8 mouse cellular contexts compared by ENCODE assay signal in genomic region chr9:31559506-31560225, GRCm38 (mm10).
DNase-seq lines count a peak whose midpoint lies in the region; ATAC-seq and TF ChIP-seq lines count a peak whose summit lies in the region.

No protein-coding gene starts in this region.

- TF ChIP-seq RAD21 in CH12.LX (IDR thresholded peaks at IDR 0.05; ENCODE audit: low read depth, low read length), result peak; percentile 98

- WGBS in forebrain, embryonic 11.5 days, result 35% methylated on average over 18 of the region's 18 CpGs
- WGBS in heart, embryonic 16.5 days, result 28% methylated on average over 18 of the region's 18 CpGs
- WGBS in liver, embryonic 13.5 days (ENCODE audit: insufficient replicate concordance), result 33% methylated on average over 18 of the region's 18 CpGs
- 38% methylated on average over 18 of the region's 18 CpGs for WGBS in neural tube, embryonic 11.5 days

- no peaks in the 10 kb centered on the region for H3K27me3 ChIP-seq in CH12.LX (replicated peaks)
- H3K27me3 ChIP-seq in forebrain, embryonic 11.5 days (ENCODE audit: control insufficient read depth, insufficient read depth, low read length), result no peaks in the 10 kb centered on the region
- H3K27me3 ChIP-seq in heart, embryonic 16.5 days (ENCODE audit: control insufficient read depth, insufficient read depth, low read length), result no peaks in the 10 kb centered on the region; the same call in 1 of the 2 replicates
- no peaks in the 10 kb centered on the region for H3K27me3 ChIP-seq in liver, embryonic 13.5 days
- no peaks in the 10 kb centered on the region for H3K27me3 ChIP-seq in neural tube, embryonic 11.5 days (ENCODE audit: control insufficient read depth, insufficient read depth, low read length)
- H3K27me3 ChIP-seq in testis, adult 2 months (ENCODE audit: control insufficient read depth, insufficient read depth, low read length), result no peaks in the 10 kb centered on the region

- peaks cover 2% of the 10 kb centered on the region for H3K9me3 ChIP-seq in CH12.LX (replicated peaks; ENCODE audit: low read length)
- H3K9me3 ChIP-seq in forebrain, embryonic 11.5 days (ENCODE audit: control insufficient read depth, low read length), result no peaks in the 10 kb centered on the region
- H3K9me3 ChIP-seq in heart, embryonic 16.5 days (replicated peaks; ENCODE audit: control insufficient read depth, low read length), result no peaks in the 10 kb centered on the region; the same call in 1 of the 2 replicates
- no peaks in the 10 kb centered on the region for H3K9me3 ChIP-seq in liver, embryonic 13.5 days (replicated peaks)
- H3K9me3 ChIP-seq in neural tube, embryonic 11.5 days (ENCODE audit: control insufficient read depth, low read length), result no peaks in the 10 kb centered on the region

- no peak for TF ChIP-seq EP300 in CH12.LX (IDR thresholded peaks at IDR 0.05; ENCODE audit: low read length)

- no peaks in the 10 kb centered on the region for H3K36me3 ChIP-seq in CH12.LX (replicated peaks in 1 of 2; ENCODE audit: control insufficient read depth in 1 of 2, insufficient read depth in 1 of 2, low read length in 1 of 2)
- H3K36me3 ChIP-seq in forebrain, embryonic 11.5 days (ENCODE audit: control insufficient read depth, insufficient read depth, low read length), result no peaks in the 10 kb centered on the region
- H3K36me3 ChIP-seq in heart, embryonic 16.5 days (ENCODE audit: control insufficient read depth, insufficient read depth), result no peaks in the 10 kb centered on the region
- H3K36me3 ChIP-seq in liver, embryonic 13.5 days, result no peaks in the 10 kb centered on the region
- no peaks in the 10 kb centered on the region for H3K36me3 ChIP-seq in neural tube, embryonic 11.5 days (ENCODE audit: control insufficient read depth, insufficient read depth, low read length)
- H3K36me3 ChIP-seq in testis, adult 2 months (ENCODE audit: control insufficient read depth, insufficient read depth, low read length), result no peaks in the 10 kb centered on the region

- dilution Hi-C loops in CH12.LX (cut with MboI; ENCODE audit: extremely low pct_ligation_motif_present, extremely low pct_unique_long_range_greater_than_20kb, low sequenced_read_pairs), result no loop called here

- DNase-seq in CH12.LX (ENCODE audit: extremely low read depth), result peak; percentile 84
- DNase-seq in brain, embryonic 18.5 days (ENCODE audit: low read depth, low spot score), result peak; percentile 59
- DNase-seq in forebrain, embryonic 11.5 days (ENCODE audit: low spot score), result peak; percentile 80
- DNase-seq in kidney, postnatal 25 days, result peak; percentile 68 to 85
- peak; percentile 22 for DNase-seq in liver, embryonic 13.5 days
- peak; percentile 74 for DNase-seq in neural tube, embryonic 11.5 days (ENCODE audit: low spot score)

- H3K9ac ChIP-seq in CH12.LX (ENCODE audit: insufficient read depth, low read depth), result no peak overlapping the region
- H3K9ac ChIP-seq in forebrain, embryonic 11.5 days (ENCODE audit: low read length), result peak overlapping the region; percentile 56
- peak overlapping the region; percentile 9; the same call in 1 of the 2 replicates for H3K9ac ChIP-seq in heart, embryonic 16.5 days (ENCODE audit: low read length)
- no peak overlapping the region for H3K9ac ChIP-seq in liver, embryonic 13.5 days
- peak overlapping the region; percentile 39 for H3K9ac ChIP-seq in neural tube, embryonic 11.5 days (ENCODE audit: low read length)

- peak; percentile 66 for ATAC-seq in forebrain, embryonic 11.5 days (replicated peaks; ENCODE audit: low FRiP score)
- ATAC-seq in heart, embryonic 16.5 days (replicated peaks; ENCODE audit: extremely low read depth, insufficient read depth, low FRiP score), result peak; percentile 45; the same call in 1 of the 2 replicates
- no peak for ATAC-seq in liver, embryonic 13.5 days (ENCODE audit: low read depth)
- ATAC-seq in neural tube, embryonic 11.5 days (ENCODE audit: insufficient read depth, low FRiP score, low TSS enrichment), result peak; percentile 23; the same call in 1 of the 2 replicates

- TF ChIP-seq CTCF in CH12.LX (conservative IDR thresholded peaks at IDR 0.05 in 1 of 2, IDR thresholded peaks at IDR 0.05 in 1 of 2; ENCODE audit: low read depth in 2 of 2, low read length in 2 of 2), result peak; percentile 97 to 100
- peak; percentile 33; the same call in 1 of the 2 replicates for TF ChIP-seq CTCF in testis, adult 2 months (IDR thresholded peaks at IDR 0.05; ENCODE audit: control insufficient read depth, insufficient read depth, insufficient replicate concordance, low read depth, low read length)

- in situ Hi-C loops in CH12.LX (cut with MboI; ENCODE audit: low pct_ligation_motif_present, low pct_unique_long_range_greater_than_20kb, low sequenced_read_pairs), result loop anchor here (5.0 to 25.0 kb wide), 3 partner anchors 155 to 603 kb away; no protein-coding TSS in a partner anchor

- peak overlapping the region in 1 of 3 experiments; percentile 51 for H3K4me3 ChIP-seq in CH12.LX (replicated peaks in 1 of 3; ENCODE audit: low read depth in 2 of 3, low read length in 2 of 3, poor library complexity in 1 of 3)
- peak overlapping the region; percentile 17; the same call in 1 of the 2 replicates for H3K4me3 ChIP-seq in forebrain, embryonic 11.5 days (ENCODE audit: low read depth, low read length)
- peak overlapping the region; percentile 21; the same call in 1 of the 2 replicates for H3K4me3 ChIP-seq in heart, embryonic 16.5 days (ENCODE audit: low read length)
- no peak overlapping the region for H3K4me3 ChIP-seq in liver, embryonic 13.5 days (replicated peaks)
- no peak overlapping the region for H3K4me3 ChIP-seq in neural tube, embryonic 11.5 days (ENCODE audit: low read depth, low read length)
- H3K4me3 ChIP-seq in testis, adult 2 months (ENCODE audit: control insufficient read depth, low read depth, low read length), result peak overlapping the region; percentile 51

- H3K79me2 ChIP-seq in CH12.LX (replicated peaks; ENCODE audit: control insufficient read depth, extremely low read depth, insufficient read depth, poor library complexity, severe bottlenecking), result no peaks in the 10 kb centered on the region

- TF ChIP-seq POLR2A in CH12.LX (IDR thresholded peaks at IDR 0.05; ENCODE audit: low read depth, low read length), result no peak
- no peak for TF ChIP-seq POLR2A in testis, adult 2 months (IDR thresholded peaks at IDR 0.05; ENCODE audit: control insufficient read depth, low read depth, low read length)

- no peak overlapping the region for H3K27ac ChIP-seq in CH12.LX (ENCODE audit: insufficient read depth, low read depth)
- no peak overlapping the region for H3K27ac ChIP-seq in forebrain, embryonic 11.5 days (ENCODE audit: low read depth, low read length)
- no peak overlapping the region for H3K27ac ChIP-seq in heart, embryonic 16.5 days (ENCODE audit: low read length)
- no peak overlapping the region for H3K27ac ChIP-seq in liver, embryonic 13.5 days
- no peak overlapping the region for H3K27ac ChIP-seq in neural tube, embryonic 11.5 days (ENCODE audit: low read depth, low read length)
- no peak overlapping the region for H3K27ac ChIP-seq in testis, adult 2 months (ENCODE audit: control insufficient read depth, insufficient read depth, low read depth, low read length)

- H3K4me2 ChIP-seq in CH12.LX (ENCODE audit: insufficient read depth, low read depth, poor library complexity, severe bottlenecking), result peak overlapping the region; percentile 67
- H3K4me2 ChIP-seq in forebrain, embryonic 11.5 days (ENCODE audit: low read depth, low read length, severe bottlenecking), result peak overlapping the region; percentile 58
- peak overlapping the region; percentile 51 for H3K4me2 ChIP-seq in heart, embryonic 16.5 days (ENCODE audit: low read depth, low read length)
- no peak overlapping the region for H3K4me2 ChIP-seq in liver, embryonic 13.5 days
- peak overlapping the region; percentile 36 for H3K4me2 ChIP-seq in neural tube, embryonic 11.5 days (ENCODE audit: low read depth)

- H3K4me1 ChIP-seq in CH12.LX (ENCODE audit: control insufficient read depth in 1 of 2, insufficient read depth in 2 of 2), result peaks cover 4 to 8% of the 10 kb centered on the region in 2 experiments; a peak in 2 of 4 replicates
- no peaks in the 10 kb centered on the region for H3K4me1 ChIP-seq in forebrain, embryonic 11.5 days (replicated peaks; ENCODE audit: control insufficient read depth, insufficient read depth, low read length)
- no peaks in the 10 kb centered on the region; the same call in 1 of the 2 replicates for H3K4me1 ChIP-seq in heart, embryonic 16.5 days (ENCODE audit: control insufficient read depth, insufficient read depth, low read length)
- no peaks in the 10 kb centered on the region for H3K4me1 ChIP-seq in liver, embryonic 13.5 days (replicated peaks)
- no peaks in the 10 kb centered on the region; the same call in 1 of the 2 replicates for H3K4me1 ChIP-seq in neural tube, embryonic 11.5 days (ENCODE audit: control insufficient read depth, insufficient read depth, low read length)
- H3K4me1 ChIP-seq in testis, adult 2 months (ENCODE audit: control insufficient read depth, insufficient read depth, low read length), result no peaks in the 10 kb centered on the region

TF ChIP-seq in CH12.LX, 34 proteins besides CTCF, POLR2A, EP300 and RAD21 (continues in another document):
- TF ChIP-seq JUN (IDR thresholded peaks at IDR 0.05; ENCODE audit: insufficient read depth, low read depth, low read length), result no peak
- no peak for TF ChIP-seq SIN3A (IDR thresholded peaks at IDR 0.05; ENCODE audit: low read length)
- 0 out of 2 replicates have a peak, but pooled peaks have one; percentile 38 for TF ChIP-seq TBP (conservative IDR thresholded peaks at IDR 0.05; ENCODE audit: low read depth, low read length)
- peak; percentile 99 for TF ChIP-seq SMC3 (IDR thresholded peaks at IDR 0.05; ENCODE audit: low read depth, low read length)
- no peak for TF ChIP-seq ZNF384 (IDR thresholded peaks at IDR 0.05; ENCODE audit: low read depth, low read length)
- 0 out of 2 replicates have a peak, but pooled peaks have one; percentile 41 for TF ChIP-seq HCFC1 (IDR thresholded peaks at IDR 0.05; ENCODE audit: low read depth, low read length)
- TF ChIP-seq RCOR1 (conservative IDR thresholded peaks at IDR 0.05; ENCODE audit: low read depth, low read length), result no peak
- TF ChIP-seq NELFE (IDR thresholded peaks at IDR 0.05; ENCODE audit: low read depth, low read length), result peak; percentile 83; the same call in 1 of the 2 replicates
- no peak for TF ChIP-seq PAX5 (IDR thresholded peaks at IDR 0.05; ENCODE audit: low read length)
- peak; percentile 57; the same call in 1 of the 2 replicates for TF ChIP-seq ELF1 (IDR thresholded peaks at IDR 0.05; ENCODE audit: low read depth, low read length)
- no peak for TF ChIP-seq MYC (IDR thresholded peaks at IDR 0.05; ENCODE audit: low read depth, low read length)
- no peak for TF ChIP-seq BHLHE40 (IDR thresholded peaks at IDR 0.05; ENCODE audit: low read depth, low read length)
- no peak for TF ChIP-seq MXI1 (IDR thresholded peaks at IDR 0.05; ENCODE audit: low read depth, low read length)
- TF ChIP-seq GABPA (IDR thresholded peaks at IDR 0.05; ENCODE audit: insufficient replicate concordance, low read depth, low read length), result no peak
- peak; percentile 77; the same call in 1 of the 2 replicates for TF ChIP-seq ZC3H11A (IDR thresholded peaks at IDR 0.05; ENCODE audit: low read depth, low read length)
- TF ChIP-seq TCF12 (IDR thresholded peaks at IDR 0.05; ENCODE audit: low read depth, low read length), result no peak

Comparison
In these comparisons a context has a peak if more than half of its experiments do, and no peak if none do; other contexts are left out.
1. DNase-seq: peak in every context shown above with its lines; median percentile 84 in CH12.LX; 80 in forebrain, embryonic 11.5 days; 76 in kidney, postnatal 25 days; 74 in neural tube, embryonic 11.5 days; 59 in brain, embryonic 18.5 days; 22 in liver, embryonic 13.5 days.
2. H3K4me3 ChIP-seq: peak in forebrain, embryonic 11.5 days (single experiment), heart, embryonic 16.5 days (single experiment) and testis, adult 2 months (single experiment); none in liver, embryonic 13.5 days (single experiment) and neural tube, embryonic 11.5 days (single experiment).
3. H3K9ac ChIP-seq: peak in forebrain, embryonic 11.5 days (single experiment), heart, embryonic 16.5 days (single experiment) and neural tube, embryonic 11.5 days (single experiment); none in CH12.LX (single experiment) and liver, embryonic 13.5 days (single experiment).